Mouse (Mus musculus) lung, adult 2 months (tissue): ENCODE measurements around the gene Cenpb. TPM values are rescaled to one million over a fixed set of nuclear protein-coding genes. Genes with fewer than 3 reads are reported as not detected.

Experiments used
- DNase-seq: peaks from one replicate; pipeline ENCODE4 v3.0.0; 2022
- H3K4me1 ChIP-seq: fragments of 200-500 bp; 2 replicates; pipeline ENCODE4 v1.6.1; 2011; ENCODE audit warnings: low read length; ENCODE audit not compliant: control insufficient read depth, insufficient read depth
- H3K4me3 ChIP-seq: fragments of 200-500 bp; replicated peaks from 2 replicates; pipeline ENCODE3; 2011; ENCODE audit warnings: low read depth, mild to moderate bottlenecking, control low read depth, low read length; ENCODE audit errors: extremely low read depth
- CTCF ChIP-seq: fragments of 200-500 bp; IDR thresholded peaks from 2 replicates; pipeline ENCODE4 v1.5.1; 2011; ENCODE audit warnings: mild to moderate bottlenecking, low read length, control low read depth; ENCODE audit not compliant: insufficient read depth
- POLR2A ChIP-seq: fragments of 200-500 bp; IDR thresholded peaks from 2 replicates; pipeline ENCODE4 v1.6.1; 2011; ENCODE audit warnings: low read depth, mild to moderate bottlenecking, control low read depth, low read length, borderline replicate concordance; ENCODE audit errors: extremely low read depth
- WGBS: fragments of 180-500 bp; shearing (Covaris S2); methylation state at CpG from one replicate; pipeline ENCODE4 v1.1.7; 2018; 5-methylcytosine and 5-hydroxymethylcytosine counted together
- polyA plus RNA-seq: library from polyadenylated mRNA; depleted of rRNA; stranded (reverse); fragments of >200 nt; gene quantifications from 2 replicates; pipeline ENCODE4 v1.2.3, GENCODE M21; 2012

Cenpb gene
- polyA plus RNA-seq, 1 experiment, result 131 TPM

- TF ChIP-seq CTCF, result no peak
- no peak for TF ChIP-seq POLR2A
- no peak for DNase-seq
- Histone ChIP-seq H3K4me3 (no peak overlapping the region), H3K4me1 (peaks cover 11% of the 10 kb centered on the region)
- WGBS, result 58% methylated on average over 8 of the region's 8 CpGs
These were observed 45.0 kb downstream of the Cenpb start for GRCm38 (mm10) chr2:131134826-131135400.

- H3K4me3 ChIP-seq, result no peak overlapping the region
- TF ChIP-seq POLR2A (peak; percentile 36; the same call in 1 of the 2 replicates), CTCF (no peak)
- WGBS, result 55% methylated on average over 1 of the region's 1 CpGs
- peaks cover 11% of the 10 kb centered on the region for H3K4me1 ChIP-seq
- peak; percentile 40 for DNase-seq
These were observed 45.5 kb downstream of the Cenpb start for GRCm38 (mm10) chr2:131134381-131134780.

- Histone ChIP-seq H3K4me1 (peaks cover 15% of the 10 kb centered on the region), H3K4me3 (no peak within 1 kb of the TSS)
- WGBS, result 69% methylated on average over 9 of the region's 9 CpGs
- TF ChIP-seq POLR2A (no peak), CTCF (no peak)
- DNase-seq, result no peak
These were observed 46.8 kb downstream of the Cenpb start, which contains the start of gene Gm11037 for GRCm38 (mm10) chr2:131132930-131133547. TSS of gene Gm11037 (plus strand) at chr2:131133497.

- TF ChIP-seq POLR2A (no peak), CTCF (no peak)
- no peak for DNase-seq
- Histone ChIP-seq H3K4me3 (no peak overlapping the region), H3K4me1 (peaks cover 15% of the 10 kb centered on the region)
- 73% methylated on average over 10 of the region's 10 CpGs for WGBS
These were observed 47.6 kb downstream of the Cenpb start for GRCm38 (mm10) chr2:131132111-131132888.

GRCm38 (mm10) chr2:131130849-131131248 lies 49.0 kb downstream of the Cenpb start:
- Histone ChIP-seq H3K4me1 (peaks cover 15% of the 10 kb centered on the region), H3K4me3 (no peak overlapping the region)
- WGBS, result 83% methylated on average over 2 of the region's 2 CpGs
- DNase-seq, result no peak
- no peak for TF ChIP-seq POLR2A
- TF ChIP-seq CTCF, result no peak

GRCm38 (mm10) chr2:131129836-131130235 lies 50.0 kb downstream of the Cenpb start:
- no peak for DNase-seq
- TF ChIP-seq POLR2A (peak; percentile 14; the same call in 1 of the 2 replicates), CTCF (no peak)
- 46% methylated on average over 5 of the region's 5 CpGs for WGBS
- Histone ChIP-seq H3K4me1 (peaks cover 12% of the 10 kb centered on the region), H3K4me3 (peak overlapping the region; percentile 40)

- 52% methylated on average over 3 of the region's 3 CpGs for WGBS
- TF ChIP-seq POLR2A (no peak), CTCF (no peak)
- Histone ChIP-seq H3K4me3 (peak overlapping the region; percentile 91), H3K4me1 (peaks cover 8% of the 10 kb centered on the region)
- no peak for DNase-seq
These were observed 51.2 kb downstream of the Cenpb start for GRCm38 (mm10) chr2:131128636-131129157.

GRCm38 (mm10) chr2:131128211-131128610 lies 51.7 kb downstream of the Cenpb start:
- DNase-seq, result no peak
- WGBS, result 51% methylated on average over 5 of the region's 5 CpGs
- Histone ChIP-seq H3K4me3 (peak overlapping the region; percentile 91), H3K4me1 (peaks cover 8% of the 10 kb centered on the region)
- TF ChIP-seq CTCF (no peak), POLR2A (peak; percentile 49; the same call in 1 of the 2 replicates)

- Histone ChIP-seq H3K4me1 (peaks cover 8% of the 10 kb centered on the region), H3K4me3 (peak within 1 kb of the TSS; percentile 91)
- WGBS, result 3% methylated on average over 28 of the region's 28 CpGs
- peak; percentile 61 for DNase-seq
- TF ChIP-seq CTCF, result no peak
- TF ChIP-seq POLR2A, result peak; percentile 63; the same call in 1 of the 2 replicates
These were observed 52.6 kb downstream of the Cenpb start, which contains the start of gene Hspa12b for GRCm38 (mm10) chr2:131127161-131127730. TSS of gene Hspa12b (plus strand) at chr2:131127280.
